Mouse (Mus musculus) lung, embryonic 16.5 days (tissue): ENCODE data around the gene Dok5. TPM values are rescaled to one million over a fixed set of nuclear protein-coding genes. Genes with fewer than 3 reads are reported as not detected.

ENCODE experiments used
- ATAC-seq: fragments of 200-750 bp; cut with Nextera tagmentation; 2 replicates; pipeline ENCODE4 v1.8.0; 2017; ENCODE audit warnings: low read depth, mild to moderate bottlenecking, moderate library complexity
- H3K27ac ChIP-seq: fragments of 300-500 bp; sonication (generic); 2 replicates; pipeline ENCODE4 v1.5.1; 2014; ENCODE audit warnings: mild to moderate bottlenecking, control low read depth, low read length
- H3K27me3 ChIP-seq: fragments of 300-500 bp; sonication (generic); 2 replicates; pipeline ENCODE4 v1.6.1; 2014; ENCODE audit warnings: low read depth, low read length, mixed read lengths; ENCODE audit not compliant: control insufficient read depth, insufficient read depth
- H3K36me3 ChIP-seq: fragments of 300-500 bp; sonication (generic); 2 replicates; pipeline ENCODE4 v1.6.1; 2014; ENCODE audit warnings: low read length; ENCODE audit not compliant: control insufficient read depth, insufficient read depth
- H3K4me1 ChIP-seq: fragments of 300-500 bp; sonication (generic); replicated peaks from 2 replicates; pipeline ENCODE4 v1.6.1; 2014; ENCODE audit warnings: low read length, mixed read lengths; ENCODE audit not compliant: control insufficient read depth, insufficient read depth
- H3K4me2 ChIP-seq: fragments of 300-500 bp; sonication (generic); 2 replicates; pipeline ENCODE4 v1.6.1; 2014; ENCODE audit warnings: low read depth, low read length, control low read depth
- H3K4me3 ChIP-seq: fragments of 300-500 bp; sonication (generic); 2 replicates; pipeline ENCODE4 v1.5.1; 2014; ENCODE audit warnings: mild to moderate bottlenecking, low read length, control low read depth
- H3K9ac ChIP-seq: fragments of 300-500 bp; sonication (generic); 2 replicates; pipeline ENCODE4 v1.6.1; 2014; ENCODE audit warnings: low read length, control low read depth
- H3K9me3 ChIP-seq: fragments of 300-500 bp; sonication (generic); 2 replicates; pipeline ENCODE4 v1.6.1; 2016; ENCODE audit warnings: low read length; ENCODE audit not compliant: control insufficient read depth
- WGBS: fragments of 180-500 bp; shearing (Covaris S2); extraction: QIAGEN DNeasy Blood & Tissue Kit; methylation state at CpG from one replicate; pipeline ENCODE4 v1.1.7; 2014; 5-methylcytosine and 5-hydroxymethylcytosine counted together
- polyA plus RNA-seq: library from polyadenylated mRNA; unstranded; fragments of >200 nt; fragmentation: Nextera tagmentation; extraction: Ambion mirVana; gene quantifications from 2 replicates; pipeline ENCODE4 v1.2.1, GENCODE M21; 2015

Gene Dok5
- polyA plus RNA-seq, result 1.8 and 1.9 TPM in 2 replicates

GRCm38 (mm10) chr2:170731632-170732561, at the start of gene Dok5:
Dok5 (plus strand) TSS chr2:170731807.
- H3K9me3 ChIP-seq, result no peaks in the 10 kb centered on the region
- H3K27me3 ChIP-seq, result peaks cover 16% of the 10 kb centered on the region
- H3K27ac ChIP-seq, result no peak within 1 kb of the TSS
- H3K9ac ChIP-seq, result peak within 1 kb of the TSS; percentile 49
- 3% methylated on average over 46 of the region's 53 CpGs for WGBS
- H3K4me1 ChIP-seq, result peaks cover 2% of the 10 kb centered on the region; the same call in 1 of the 2 replicates
- H3K4me3 ChIP-seq, result peak within 1 kb of the TSS; percentile 53
- H3K4me2 ChIP-seq, result peak within 1 kb of the TSS; percentile 82
- no peaks in the 10 kb centered on the region for H3K36me3 ChIP-seq
- peak; percentile 95 for ATAC-seq

GRCm38 (mm10) chr2:170683385-170683784, 48.2 kb upstream of the Dok5 start:
- no peaks in the 10 kb centered on the region for H3K9me3 ChIP-seq
- H3K27me3 ChIP-seq, result no peaks in the 10 kb centered on the region
- H3K9ac ChIP-seq, result no peak overlapping the region
- H3K4me3 ChIP-seq, result no peak overlapping the region
- no peak overlapping the region for H3K4me2 ChIP-seq
- ATAC-seq, result no peak
- no peaks in the 10 kb centered on the region for H3K36me3 ChIP-seq
- no peak overlapping the region for H3K27ac ChIP-seq
- no peaks in the 10 kb centered on the region for H3K4me1 ChIP-seq
- WGBS, result 71% methylated on average over 2 of the region's 2 CpGs

GRCm38 (mm10) chr2:170695071-170695936, 36.3 kb upstream of the Dok5 start:
- Histone ChIP-seq H3K4me3 (no peak overlapping the region), H3K9me3 (no peaks in the 10 kb centered on the region), H3K27me3 (no peaks in the 10 kb centered on the region), H3K4me1 (no peaks in the 10 kb centered on the region), H3K27ac (no peak overlapping the region), H3K36me3 (no peaks in the 10 kb centered on the region), H3K4me2 (no peak overlapping the region), H3K9ac (no peak overlapping the region)
- WGBS, result 72% methylated on average over 23 of the region's 23 CpGs
- ATAC-seq, result no peak

GRCm38 (mm10) chr2:170695937-170696510, 35.6 kb upstream of the Dok5 start:
- Histone ChIP-seq H3K9ac (no peak overlapping the region), H3K27ac (no peak overlapping the region), H3K36me3 (no peaks in the 10 kb centered on the region), H3K4me2 (no peak overlapping the region), H3K27me3 (no peaks in the 10 kb centered on the region), H3K9me3 (no peaks in the 10 kb centered on the region), H3K4me1 (no peaks in the 10 kb centered on the region), H3K4me3 (no peak overlapping the region)
- ATAC-seq, result peak; percentile 76
- WGBS, result 63% methylated on average over 14 of the region's 14 CpGs

- 75% methylated on average over 4 of the region's 4 CpGs for WGBS
- Histone ChIP-seq H3K4me3 (no peak overlapping the region), H3K4me2 (no peak overlapping the region), H3K4me1 (no peaks in the 10 kb centered on the region), H3K36me3 (no peaks in the 10 kb centered on the region), H3K9ac (no peak overlapping the region), H3K9me3 (no peaks in the 10 kb centered on the region), H3K27ac (no peak overlapping the region), H3K27me3 (no peaks in the 10 kb centered on the region)
- no peak for ATAC-seq
Measured at GRCm38 (mm10) chr2:170700471-170700870, 31.1 kb upstream of the Dok5 start.

GRCm38 (mm10) chr2:170706488-170706887, 25.1 kb upstream of the Dok5 start:
- 0 out of 2 replicates have a peak, but pooled peaks cover 2% of the 10 kb centered on the region for H3K9me3 ChIP-seq
- no peak overlapping the region for H3K4me2 ChIP-seq
- ATAC-seq, result no peak
- no peaks in the 10 kb centered on the region for H3K27me3 ChIP-seq
- H3K36me3 ChIP-seq, result no peaks in the 10 kb centered on the region
- no peak overlapping the region for H3K4me3 ChIP-seq
- WGBS, result 88% methylated on average over 4 of the region's 4 CpGs
- no peaks in the 10 kb centered on the region for H3K4me1 ChIP-seq
- H3K27ac ChIP-seq, result no peak overlapping the region
- H3K9ac ChIP-seq, result no peak overlapping the region

- no peak overlapping the region for H3K27ac ChIP-seq
- H3K9me3 ChIP-seq, result 0 out of 2 replicates have a peak, but pooled peaks cover 2% of the 10 kb centered on the region
- H3K27me3 ChIP-seq, result no peaks in the 10 kb centered on the region
- no peak for ATAC-seq
- H3K4me2 ChIP-seq, result no peak overlapping the region
- H3K4me3 ChIP-seq, result no peak overlapping the region
- 87% methylated on average over 3 of the region's 3 CpGs for WGBS
- no peak overlapping the region for H3K9ac ChIP-seq
- H3K36me3 ChIP-seq, result no peaks in the 10 kb centered on the region
- no peaks in the 10 kb centered on the region for H3K4me1 ChIP-seq
Measured at GRCm38 (mm10) chr2:170707672-170708071, 23.9 kb upstream of the Dok5 start.

GRCm38 (mm10) chr2:170708901-170709300, 22.7 kb upstream of the Dok5 start:
- no peaks in the 10 kb centered on the region for H3K4me1 ChIP-seq
- H3K4me2 ChIP-seq, result no peak overlapping the region
- 0 out of 2 replicates have a peak, but pooled peaks cover 2% of the 10 kb centered on the region for H3K9me3 ChIP-seq
- H3K27me3 ChIP-seq, result no peaks in the 10 kb centered on the region
- 71% methylated on average over 9 of the region's 9 CpGs for WGBS
- H3K9ac ChIP-seq, result no peak overlapping the region
- no peak overlapping the region for H3K4me3 ChIP-seq
- no peak for ATAC-seq
- H3K27ac ChIP-seq, result no peak overlapping the region
- H3K36me3 ChIP-seq, result no peaks in the 10 kb centered on the region
